Mouse (Mus musculus): ENCODE results near the gene Vmn2r60.
"Not testable (repeated sequence)": the region's sequence is repeated elsewhere in the genome, so short reads cannot be mapped to it uniquely, and the experiment has no call there.

Gene Vmn2r60

DNA sequence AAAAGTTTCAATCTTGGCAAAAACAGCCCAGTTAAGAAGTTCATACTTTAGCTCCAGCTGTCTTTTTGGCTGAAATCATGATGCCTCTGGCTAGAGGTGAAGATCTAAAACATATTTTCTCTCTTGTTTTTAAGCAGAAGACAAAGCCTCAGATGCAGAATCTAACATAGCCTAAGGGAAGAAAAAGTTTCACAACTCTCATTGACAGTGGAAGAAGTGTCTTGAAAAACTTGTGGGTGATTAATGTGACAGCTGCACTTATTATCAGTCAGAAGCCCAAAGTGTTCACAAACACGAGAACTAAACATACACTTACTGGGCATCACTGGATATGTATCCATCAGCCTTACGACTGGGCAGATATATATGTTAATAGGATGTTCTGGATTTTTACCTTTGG is at the start of gene Vmn2r60:
TSS of gene Vmn2r60 (plus strand) at position 301 of the 400 bp plus-strand sequence.
- DNase-seq (ENCODE audit: extremely low spot score): no peak

DNA sequence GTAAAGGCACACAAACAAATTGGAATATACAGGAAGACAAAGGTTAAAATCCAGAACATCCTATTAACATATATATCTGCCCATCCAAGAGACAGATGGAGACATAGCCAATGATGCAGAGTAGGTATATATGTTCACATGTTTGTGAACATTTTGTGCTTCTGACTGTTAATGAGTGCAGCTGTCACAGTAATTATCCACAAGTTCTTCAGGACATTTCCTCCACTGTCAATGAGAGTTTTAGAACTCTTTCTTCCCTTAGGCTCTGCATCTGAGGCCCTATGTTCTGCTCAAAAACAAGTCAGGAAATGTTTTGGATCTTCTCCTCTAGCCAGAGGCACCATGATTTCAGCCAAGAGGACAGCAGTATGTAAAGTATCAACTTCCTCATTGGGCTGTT is 48.6 kb upstream of the Vmn2r60 start, which contains the start of gene Vmn2r59:
TSS of gene Vmn2r59 (minus strand) at position 101 of the 400 bp plus-strand sequence.
- no peak for DNase-seq (ENCODE audit: extremely low spot score)

DNA sequence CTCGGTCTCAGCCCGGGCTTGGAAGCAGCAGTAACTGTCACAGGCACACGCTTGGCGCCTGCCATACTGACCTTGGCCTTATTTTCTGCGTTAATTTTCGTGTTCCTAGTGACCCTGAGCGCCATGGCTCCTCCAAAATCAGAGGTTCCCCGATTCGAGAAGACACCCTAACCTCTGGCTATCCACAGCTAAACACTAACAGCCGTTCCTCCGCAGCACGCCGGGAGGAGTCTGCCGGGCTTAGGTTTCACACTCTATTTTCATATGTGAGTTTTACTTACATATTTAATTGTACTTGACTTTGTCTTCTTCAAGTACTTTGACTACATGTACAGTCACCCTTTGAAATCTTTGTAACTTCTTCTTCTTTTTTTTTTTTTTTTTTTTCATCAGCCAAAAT is 509 bp upstream of the Vmn2r60 start:
- not testable (repeated sequence) for DNase-seq (ENCODE audit: extremely low spot score)
